Mouse (Mus musculus): ENCODE measurements around the gene Postn.

DNA sequence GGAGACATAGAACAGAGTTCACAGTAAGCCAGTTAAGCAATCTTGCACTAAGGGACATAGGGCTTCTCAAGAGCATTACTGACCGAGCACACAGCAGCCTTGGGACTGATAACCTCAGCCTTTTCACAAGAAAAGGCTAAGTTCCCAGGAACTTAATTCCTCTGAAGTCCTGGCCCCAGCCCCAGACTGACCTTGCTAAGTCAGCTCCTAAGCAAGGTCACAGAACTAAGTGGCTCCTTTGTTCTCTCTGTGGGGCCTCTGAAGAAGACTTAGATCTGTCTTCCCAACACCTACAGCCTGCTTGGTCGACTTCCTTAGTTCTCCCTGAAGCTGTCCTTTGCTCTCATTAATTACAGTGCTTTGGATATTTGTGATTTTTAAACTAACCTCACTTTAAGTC lies 38.4 kb downstream of the Postn start:
- no peak for TF ChIP-seq CTCF (IDR thresholded peaks at IDR 0.05; ENCODE audit: low read depth, low read length)
- no peak for TF ChIP-seq POLR2A (IDR thresholded peaks at IDR 0.05; ENCODE audit: extremely low read depth, insufficient read depth, low read length)

Data from liver, adult 2 months (tissue).